Mouse (Mus musculus): ENCODE data around the gene Zranb2.

- TF ChIP-seq EP300 (IDR thresholded peaks at IDR 0.05; ENCODE audit: insufficient read depth, low read depth, low read length) (no peak), CTCF (IDR thresholded peaks at IDR 0.05; ENCODE audit: low read depth, low read length) (no peak), POLR2A (IDR thresholded peaks at IDR 0.05; ENCODE audit: insufficient read depth, low read length) (no peak)
These were observed 33.7 kb downstream of the Zranb2 start for GRCm38 (mm10) chr3:157567566-157568132.
